Mouse (Mus musculus): Measurements from ENCODE around the gene Npr3.

- TF ChIP-seq GATA1 (IDR thresholded peaks at IDR 0.05; ENCODE audit: borderline replicate concordance, low read length) (no peak), FLI1 (IDR thresholded peaks at IDR 0.05; ENCODE audit: low read length) (no peak)
Observed at GRCm38 (mm10) chr15:11863540-11863818, 43.6 kb downstream of the Npr3 start.
